ENCODE assay signal across 8 mouse cellular contexts in the genomic region with DNA sequence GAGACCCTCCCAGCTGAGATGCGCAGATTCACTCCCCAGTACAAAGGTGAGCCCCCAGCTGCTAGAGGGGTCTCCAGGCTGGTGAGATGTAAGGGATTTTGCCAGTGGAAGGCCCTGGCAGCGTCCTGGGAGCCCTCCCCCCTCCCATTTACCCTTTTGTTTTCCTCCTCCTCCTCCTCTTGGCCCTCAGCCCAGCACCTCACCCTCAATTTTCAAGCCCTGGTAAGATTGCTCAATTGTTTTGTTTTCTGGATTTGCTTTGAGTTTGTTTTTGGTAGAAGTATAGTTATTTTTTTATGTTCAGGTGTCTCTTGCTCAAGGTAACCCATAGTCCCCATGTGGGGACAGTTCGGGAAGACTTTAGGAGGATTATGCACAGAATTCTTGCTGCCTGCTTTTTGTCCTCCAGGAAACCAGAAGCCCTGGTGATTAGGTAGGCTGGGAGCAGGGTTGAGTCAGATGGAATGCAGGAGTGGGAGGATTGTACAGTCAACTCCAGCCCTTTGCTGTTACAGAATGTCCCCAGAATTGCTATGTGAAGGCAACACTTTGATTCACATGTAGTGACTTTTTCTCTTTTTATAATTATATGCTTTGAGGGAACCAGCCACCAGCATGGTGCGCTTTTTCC. TPM values are rescaled to one million over a fixed set of nuclear protein-coding genes. Genes with fewer than 3 reads are reported as not detected.
DNase-seq lines count a peak whose midpoint lies in the region; ATAC-seq and TF ChIP-seq lines count a peak whose summit lies in the region.

No protein-coding gene starts in this region.

- H3K4me1 ChIP-seq in forebrain, embryonic 10.5 days: peaks cover 59% of the 10 kb centered on the region
- peaks cover 49% of the 10 kb centered on the region for H3K4me1 ChIP-seq in forebrain, embryonic 16.5 days (replicated peaks; ENCODE audit: control insufficient read depth, insufficient read depth, low read length)
- H3K4me1 ChIP-seq in midbrain, embryonic 12.5 days: peaks cover 48% of the 10 kb centered on the region
- peaks cover 50% of the 10 kb centered on the region for H3K4me1 ChIP-seq in midbrain, embryonic 16.5 days (ENCODE audit: control insufficient read depth, insufficient read depth, low read length)
- peaks cover 59% of the 10 kb centered on the region for H3K4me1 ChIP-seq in hindbrain, embryonic 15.5 days (replicated peaks)
- H3K4me1 ChIP-seq in small intestine, adult 2 months (ENCODE audit: control insufficient read depth, insufficient read depth, insufficient read length, low read length): peaks cover 29% of the 10 kb centered on the region

- H3K9me3 ChIP-seq in forebrain, embryonic 10.5 days: no peaks in the 10 kb centered on the region
- H3K9me3 ChIP-seq in forebrain, embryonic 16.5 days (ENCODE audit: control insufficient read depth, low read length): no peaks in the 10 kb centered on the region
- no peaks in the 10 kb centered on the region for H3K9me3 ChIP-seq in midbrain, embryonic 12.5 days
- no peaks in the 10 kb centered on the region for H3K9me3 ChIP-seq in midbrain, embryonic 16.5 days (replicated peaks; ENCODE audit: control insufficient read depth, low read length, poor library complexity, severe bottlenecking)
- no peaks in the 10 kb centered on the region for H3K9me3 ChIP-seq in hindbrain, embryonic 15.5 days

- TF ChIP-seq CTCF in small intestine, adult 2 months (IDR thresholded peaks at IDR 0.05; ENCODE audit: extremely low read depth, insufficient read length, insufficient replicate concordance, low read depth, low read length): no peak

- ATAC-seq in forebrain, embryonic 16.5 days: no peak
- ATAC-seq in midbrain, embryonic 12.5 days (ENCODE audit: low FRiP score, low read depth): no peak
- ATAC-seq in midbrain, embryonic 16.5 days: no peak
- no peak; the same call in 1 of the 2 replicates for ATAC-seq in hindbrain, embryonic 15.5 days (ENCODE audit: low FRiP score, low read depth)

- no peaks in the 10 kb centered on the region for H3K27me3 ChIP-seq in forebrain, embryonic 10.5 days (ENCODE audit: poor library complexity, severe bottlenecking)
- no peaks in the 10 kb centered on the region for H3K27me3 ChIP-seq in forebrain, embryonic 16.5 days (replicated peaks; ENCODE audit: control insufficient read depth, insufficient read depth, low read length)
- H3K27me3 ChIP-seq in midbrain, embryonic 12.5 days: no peaks in the 10 kb centered on the region
- H3K27me3 ChIP-seq in midbrain, embryonic 16.5 days (ENCODE audit: control insufficient read depth, insufficient read depth, low read depth, low read length): no peaks in the 10 kb centered on the region
- H3K27me3 ChIP-seq in hindbrain, embryonic 15.5 days: no peaks in the 10 kb centered on the region
- no peaks in the 10 kb centered on the region for H3K27me3 ChIP-seq in small intestine, adult 2 months (ENCODE audit: control insufficient read depth, insufficient read depth, low read length)

- peaks cover 72% of the 10 kb centered on the region for H3K36me3 ChIP-seq in forebrain, embryonic 10.5 days (replicated peaks)
- H3K36me3 ChIP-seq in forebrain, embryonic 16.5 days (ENCODE audit: control insufficient read depth, insufficient read depth): peaks cover 28% of the 10 kb centered on the region
- H3K36me3 ChIP-seq in midbrain, embryonic 12.5 days: peaks cover 54% of the 10 kb centered on the region
- peaks cover 31% of the 10 kb centered on the region for H3K36me3 ChIP-seq in midbrain, embryonic 16.5 days (ENCODE audit: control insufficient read depth, insufficient read depth, low read length)
- H3K36me3 ChIP-seq in hindbrain, embryonic 15.5 days: peaks cover 49% of the 10 kb centered on the region
- peaks cover 31% of the 10 kb centered on the region for H3K36me3 ChIP-seq in small intestine, adult 2 months (ENCODE audit: control insufficient read depth, insufficient read depth, low read length)

- TF ChIP-seq POLR2A in small intestine, adult 2 months (IDR thresholded peaks at IDR 0.05; ENCODE audit: low read depth, low read length): no peak

- H3K9ac ChIP-seq in forebrain, embryonic 16.5 days (replicated peaks; ENCODE audit: low read depth, low read length): no peak overlapping the region
- H3K9ac ChIP-seq in midbrain, embryonic 12.5 days (replicated peaks): no peak overlapping the region
- no peak overlapping the region for H3K9ac ChIP-seq in midbrain, embryonic 16.5 days (ENCODE audit: low read depth, low read length)
- H3K9ac ChIP-seq in hindbrain, embryonic 15.5 days: no peak overlapping the region

- no peak for DNase-seq in forebrain, embryonic 10.5 days (ENCODE audit: extremely low spot score, low spot score)
- no peak for DNase-seq in left cerebral cortex, postnatal 14 days (ENCODE audit: low spot score in 2 of 2)
- no peak for DNase-seq in thymus, postnatal 0 days (ENCODE audit: low spot score)

- H3K27ac ChIP-seq in forebrain, embryonic 10.5 days: peak overlapping the region; percentile 4; the same call in 1 of the 2 replicates
- H3K27ac ChIP-seq in forebrain, embryonic 16.5 days (ENCODE audit: low read length): no peak overlapping the region
- H3K27ac ChIP-seq in midbrain, embryonic 12.5 days (replicated peaks): peak overlapping the region; percentile 25; the same call in 1 of the 2 replicates
- no peak overlapping the region for H3K27ac ChIP-seq in midbrain, embryonic 16.5 days (ENCODE audit: low read length)
- peak overlapping the region; percentile 10; the same call in 1 of the 2 replicates for H3K27ac ChIP-seq in hindbrain, embryonic 15.5 days (replicated peaks)
- peak overlapping the region; percentile 64 for H3K27ac ChIP-seq in small intestine, adult 2 months (ENCODE audit: insufficient read depth, low read depth, low read length)

- 76% methylated on average over 4 of the region's 4 CpGs for WGBS in forebrain, embryonic 10.5 days
- 39% methylated on average over 4 of the region's 4 CpGs for WGBS in forebrain, embryonic 16.5 days
- 72% methylated on average over 4 of the region's 4 CpGs for WGBS in midbrain, embryonic 12.5 days
- 52% methylated on average over 4 of the region's 4 CpGs for WGBS in midbrain, embryonic 16.5 days
- 67% methylated on average over 4 of the region's 4 CpGs for WGBS in hindbrain, embryonic 15.5 days
- WGBS in small intestine, adult 2 months: 51% methylated on average over 4 of the region's 4 CpGs

- intact Hi-C loops in left cerebral cortex, postnatal 14 days (cut with DNase I): no loop called here

- no peak overlapping the region for H3K4me2 ChIP-seq in forebrain, embryonic 16.5 days (ENCODE audit: low read length)
- H3K4me2 ChIP-seq in midbrain, embryonic 12.5 days (replicated peaks): no peak overlapping the region
- H3K4me2 ChIP-seq in midbrain, embryonic 16.5 days (ENCODE audit: low read length): no peak overlapping the region
- H3K4me2 ChIP-seq in hindbrain, embryonic 15.5 days: peak overlapping the region; percentile 30

- H3K4me3 ChIP-seq in forebrain, embryonic 10.5 days: peak overlapping the region; percentile 28; the same call in 1 of the 2 replicates
- H3K4me3 ChIP-seq in forebrain, embryonic 16.5 days (replicated peaks; ENCODE audit: low read length): no peak overlapping the region
- H3K4me3 ChIP-seq in midbrain, embryonic 12.5 days: no peak overlapping the region
- H3K4me3 ChIP-seq in midbrain, embryonic 16.5 days (ENCODE audit: low read depth, low read length): no peak overlapping the region
- no peak overlapping the region for H3K4me3 ChIP-seq in hindbrain, embryonic 15.5 days
- peak overlapping the region; percentile 51 for H3K4me3 ChIP-seq in small intestine, adult 2 months (ENCODE audit: low read depth, low read length)

RNA-seq across cellular contexts. Expression of gene Nckipsd, which starts 11.7 kb away (rescaled TPM):
- polyA plus RNA-seq in forebrain, embryonic 10.5 days (2016; fragmentation: Nextera tagmentation; extraction: Ambion mirVana): 14.1 and 18.8 TPM in 2 replicates
- 20.5 and 35.1 TPM in 2 replicates for polyA plus RNA-seq in forebrain, embryonic 16.5 days (2015; fragmentation: Nextera tagmentation; extraction: Ambion mirVana)
- 17.0 and 20.1 TPM in 2 replicates for polyA plus RNA-seq in midbrain, embryonic 12.5 days (2016; fragmentation: Nextera tagmentation; extraction: Ambion mirVana)
- polyA plus RNA-seq in midbrain, embryonic 16.5 days (2015; fragmentation: Nextera tagmentation; extraction: Ambion mirVana): 33.2 and 51.7 TPM in 2 replicates
- polyA plus RNA-seq in hindbrain, embryonic 15.5 days (2015; fragmentation: Nextera tagmentation; extraction: Ambion mirVana): 30.3 and 30.7 TPM in 2 replicates
- polyA plus RNA-seq in small intestine, adult 2 months (2012; rRNA removed): 13.5 and 18.1 TPM in 2 replicates
- 10 to 100 TPM; 39.1 to 44.7 TPM for total RNA-seq in left cerebral cortex, postnatal 14 days (2021)
- polyA plus RNA-seq in thymus, postnatal 0 days (2015; fragmentation: Nextera tagmentation; extraction: Ambion mirVana): 5.7 and 6.4 TPM in 2 replicates

RNA-seq across cellular contexts. Expression of gene Ip6k2, which starts 12.9 kb away (rescaled TPM):
- polyA plus RNA-seq in forebrain, embryonic 10.5 days (2016; fragmentation: Nextera tagmentation; extraction: Ambion mirVana): 78.3 and 89.3 TPM in 2 replicates
- polyA plus RNA-seq in forebrain, embryonic 16.5 days (2015; fragmentation: Nextera tagmentation; extraction: Ambion mirVana): 183 and 224 TPM in 2 replicates
- 137 and 141 TPM in 2 replicates for polyA plus RNA-seq in midbrain, embryonic 12.5 days (2016; fragmentation: Nextera tagmentation; extraction: Ambion mirVana)
- 199 and 222 TPM in 2 replicates for polyA plus RNA-seq in midbrain, embryonic 16.5 days (2015; fragmentation: Nextera tagmentation; extraction: Ambion mirVana)
- 180 and 206 TPM in 2 replicates for polyA plus RNA-seq in hindbrain, embryonic 15.5 days (2015; fragmentation: Nextera tagmentation; extraction: Ambion mirVana)
- 45.0 and 53.8 TPM in 2 replicates for polyA plus RNA-seq in small intestine, adult 2 months (2012; rRNA removed)
- 100 to 1,000 TPM; 149 to 153 TPM for total RNA-seq in left cerebral cortex, postnatal 14 days (2021)
- 40.9 and 49.8 TPM in 2 replicates for polyA plus RNA-seq in thymus, postnatal 0 days (2015; fragmentation: Nextera tagmentation; extraction: Ambion mirVana)

RNA-seq across cellular contexts. Expression of gene Celsr3, which starts 29.7 kb away (rescaled TPM):
- 1.5 and 2.1 TPM in 2 replicates for polyA plus RNA-seq in forebrain, embryonic 10.5 days (2016; fragmentation: Nextera tagmentation; extraction: Ambion mirVana)
- polyA plus RNA-seq in forebrain, embryonic 16.5 days (2015; fragmentation: Nextera tagmentation; extraction: Ambion mirVana): 18.9 and 22.3 TPM in 2 replicates
- polyA plus RNA-seq in midbrain, embryonic 12.5 days (2016; fragmentation: Nextera tagmentation; extraction: Ambion mirVana): 13.8 and 14.4 TPM in 2 replicates
- 12.7 and 16.4 TPM in 2 replicates for polyA plus RNA-seq in midbrain, embryonic 16.5 days (2015; fragmentation: Nextera tagmentation; extraction: Ambion mirVana)
- 12.7 and 14.6 TPM in 2 replicates for polyA plus RNA-seq in hindbrain, embryonic 15.5 days (2015; fragmentation: Nextera tagmentation; extraction: Ambion mirVana)
- polyA plus RNA-seq in small intestine, adult 2 months (2012; rRNA removed): 1.5 and 1.7 TPM in 2 replicates
- 10 to 100 TPM; 50.7 to 55.3 TPM for total RNA-seq in left cerebral cortex, postnatal 14 days (2021)
- 0.01 and 0.08 TPM in 2 replicates for polyA plus RNA-seq in thymus, postnatal 0 days (2015; fragmentation: Nextera tagmentation; extraction: Ambion mirVana)

RNA-seq across cellular contexts. Expression of gene Slc26a6, which starts 56.6 kb away (rescaled TPM):
- polyA plus RNA-seq in forebrain, embryonic 10.5 days (2016; fragmentation: Nextera tagmentation; extraction: Ambion mirVana): 11.5 and 11.6 TPM in 2 replicates
- polyA plus RNA-seq in forebrain, embryonic 16.5 days (2015; fragmentation: Nextera tagmentation; extraction: Ambion mirVana): 11.5 and 13.8 TPM in 2 replicates
- polyA plus RNA-seq in midbrain, embryonic 12.5 days (2016; fragmentation: Nextera tagmentation; extraction: Ambion mirVana): 10.2 and 10.5 TPM in 2 replicates
- 17.5 and 19.0 TPM in 2 replicates for polyA plus RNA-seq in midbrain, embryonic 16.5 days (2015; fragmentation: Nextera tagmentation; extraction: Ambion mirVana)
- 19.5 and 22.1 TPM in 2 replicates for polyA plus RNA-seq in hindbrain, embryonic 15.5 days (2015; fragmentation: Nextera tagmentation; extraction: Ambion mirVana)
- 734 and 815 TPM in 2 replicates for polyA plus RNA-seq in small intestine, adult 2 months (2012; rRNA removed)
- 10 to 100 TPM; 30.4 to 33.2 TPM for total RNA-seq in left cerebral cortex, postnatal 14 days (2021)
- 7.5 and 8.5 TPM in 2 replicates for polyA plus RNA-seq in thymus, postnatal 0 days (2015; fragmentation: Nextera tagmentation; extraction: Ambion mirVana)

Comparison
In these comparisons a context has a peak if more than half of its experiments do, and no peak if none do; other contexts are left out.
1. H3K27ac ChIP-seq: peak in forebrain, embryonic 10.5 days (single experiment), midbrain, embryonic 12.5 days (single experiment), hindbrain, embryonic 15.5 days (single experiment) and small intestine, adult 2 months (single experiment); none in forebrain, embryonic 16.5 days (single experiment) and midbrain, embryonic 16.5 days (single experiment).
2. H3K4me3 ChIP-seq: peak in forebrain, embryonic 10.5 days (single experiment) and small intestine, adult 2 months (single experiment); none in forebrain, embryonic 16.5 days (single experiment), midbrain, embryonic 12.5 days (single experiment), midbrain, embryonic 16.5 days (single experiment) and hindbrain, embryonic 15.5 days (single experiment).